Mouse (Mus musculus) liver, embryonic 15.5 days (tissue): ENCODE results near the gene Mphosph8. TPM values are rescaled to one million over a fixed set of nuclear protein-coding genes. Genes with fewer than 3 reads are reported as not detected.

Experiments used
- ATAC-seq: fragments of 200-750 bp; cut with Nextera tagmentation; 2 replicates; pipeline ENCODE4 v1.8.0; 2017; ENCODE audit warnings: moderate number of reproducible peaks, mild to moderate bottlenecking, moderate library complexity; ENCODE audit not compliant: insufficient read depth
- H3K27ac ChIP-seq: fragments of 300-500 bp; sonication (generic); replicated peaks from 2 replicates; pipeline ENCODE4 v1.5.1; 2015; ENCODE audit warnings: mild to moderate bottlenecking, inconsistent platforms
- H3K27me3 ChIP-seq: fragments of 300-500 bp; sonication (generic); 2 replicates; pipeline ENCODE4 v1.6.1; 2015; ENCODE audit warnings: mild to moderate bottlenecking, inconsistent platforms
- H3K36me3 ChIP-seq: fragments of 300-500 bp; sonication (generic); replicated peaks from 2 replicates; pipeline ENCODE4 v1.6.1; 2015; ENCODE audit warnings: moderate library complexity, mild to moderate bottlenecking, inconsistent platforms
- H3K4me1 ChIP-seq: fragments of 300-500 bp; sonication (generic); replicated peaks from 2 replicates; pipeline ENCODE4 v1.6.1; 2015; ENCODE audit warnings: inconsistent platforms
- H3K4me2 ChIP-seq: fragments of 300-500 bp; sonication (generic); 2 replicates; pipeline ENCODE4 v1.6.1; 2015; ENCODE audit warnings: moderate library complexity, mild to moderate bottlenecking, inconsistent platforms
- H3K4me3 ChIP-seq: fragments of 300-500 bp; sonication (generic); replicated peaks from 2 replicates; pipeline ENCODE4 v1.5.1; 2015; ENCODE audit warnings: mild to moderate bottlenecking, inconsistent platforms
- H3K9ac ChIP-seq: fragments of 300-500 bp; sonication (generic); 2 replicates; pipeline ENCODE4 v1.6.1; 2015; ENCODE audit warnings: moderate library complexity, mild to moderate bottlenecking, inconsistent platforms
- H3K9me3 ChIP-seq: fragments of 300-500 bp; sonication (generic); replicated peaks from 2 replicates; pipeline ENCODE4 v1.6.1; 2016; ENCODE audit warnings: inconsistent platforms
- WGBS: fragments of 180-500 bp; shearing (Covaris S2); methylation state at CpG from one replicate; pipeline ENCODE4 v1.1.7; 2015; ENCODE audit warnings: mixed read lengths; ENCODE audit not compliant: insufficient replicate concordance; 5-methylcytosine and 5-hydroxymethylcytosine counted together
- polyA plus RNA-seq: library from polyadenylated mRNA; unstranded; fragments of >200 nt; fragmentation: Nextera tagmentation; extraction: Ambion mirVana; gene quantifications from 2 replicates; pipeline ENCODE4 v1.2.1, GENCODE M21; 2015

The Mphosph8 gene
- polyA plus RNA-seq, 1 experiment from 2014 or later, result 9.3 TPM

- Histone ChIP-seq H3K27me3 (no peaks in the 10 kb centered on the region), H3K4me3 (no peak overlapping the region), H3K36me3 (peaks cover 78% of the 10 kb centered on the region), H3K4me2 (no peak overlapping the region), H3K4me1 (no peaks in the 10 kb centered on the region), H3K9ac (no peak overlapping the region), H3K9me3 (no peaks in the 10 kb centered on the region), H3K27ac (no peak overlapping the region)
- WGBS, result 63% methylated on average over 1 of the region's 1 CpGs
- no peak for ATAC-seq
Measured at GRCm38 (mm10) chr14:56689116-56689515, 21.1 kb downstream of the Mphosph8 start.

- Histone ChIP-seq H3K4me2 (no peak overlapping the region), H3K27me3 (no peaks in the 10 kb centered on the region), H3K9me3 (no peaks in the 10 kb centered on the region), H3K36me3 (peaks cover 80% of the 10 kb centered on the region), H3K27ac (no peak overlapping the region), H3K4me3 (no peak overlapping the region), H3K9ac (no peak overlapping the region), H3K4me1 (no peaks in the 10 kb centered on the region)
- 54% methylated on average over 1 of the region's 1 CpGs for WGBS
- ATAC-seq, result no peak
Measured at GRCm38 (mm10) chr14:56689766-56690165, 21.7 kb downstream of the Mphosph8 start.

GRCm38 (mm10) chr14:56695495-56695894, 27.4 kb downstream of the Mphosph8 start:
- no peak overlapping the region for H3K4me3 ChIP-seq
- H3K36me3 ChIP-seq, result peaks cover 95% of the 10 kb centered on the region
- no peak overlapping the region for H3K27ac ChIP-seq
- H3K27me3 ChIP-seq, result no peaks in the 10 kb centered on the region
- H3K4me2 ChIP-seq, result no peak overlapping the region
- 44% methylated on average over 3 of the region's 3 CpGs for WGBS
- no peak for ATAC-seq
- H3K4me1 ChIP-seq, result no peaks in the 10 kb centered on the region
- no peaks in the 10 kb centered on the region for H3K9me3 ChIP-seq
- H3K9ac ChIP-seq, result no peak overlapping the region

- ATAC-seq, result no peak
- H3K36me3 ChIP-seq, result peaks cover 81% of the 10 kb centered on the region
Measured at GRCm38 (mm10) chr14:56697836-56698235, 29.8 kb downstream of the Mphosph8 start.

GRCm38 (mm10) chr14:56702644-56703043, 34.6 kb downstream of the Mphosph8 start:
- Histone ChIP-seq H3K36me3 (peaks cover 34% of the 10 kb centered on the region), H3K4me1 (peaks cover 12% of the 10 kb centered on the region; the same call in 1 of the 2 replicates), H3K9me3 (no peaks in the 10 kb centered on the region), H3K4me2 (no peak overlapping the region), H3K4me3 (no peak overlapping the region), H3K27ac (no peak overlapping the region), H3K27me3 (no peaks in the 10 kb centered on the region), H3K9ac (no peak overlapping the region)
- 21% methylated on average over 4 of the region's 4 CpGs for WGBS
- peak; percentile 60 for ATAC-seq

More at GRCm38 (mm10) chr14:56697836-56698235, 29.8 kb downstream of the Mphosph8 start:
- no peak overlapping the region for H3K4me2 ChIP-seq
- H3K4me3 ChIP-seq, result no peak overlapping the region
- no peaks in the 10 kb centered on the region for H3K4me1 ChIP-seq
- 88% methylated on average over 5 of the region's 5 CpGs for WGBS
- no peak overlapping the region for H3K9ac ChIP-seq
- H3K27ac ChIP-seq, result no peak overlapping the region
- no peaks in the 10 kb centered on the region for H3K27me3 ChIP-seq
- no peaks in the 10 kb centered on the region for H3K9me3 ChIP-seq

- H3K9ac ChIP-seq, result no peak overlapping the region
- H3K9me3 ChIP-seq, result no peaks in the 10 kb centered on the region
- WGBS, result 66% methylated on average over 4 of the region's 4 CpGs
- H3K27ac ChIP-seq, result no peak overlapping the region
- H3K4me1 ChIP-seq, result peaks cover 12% of the 10 kb centered on the region; the same call in 1 of the 2 replicates
- no peaks in the 10 kb centered on the region for H3K27me3 ChIP-seq
- H3K4me2 ChIP-seq, result no peak overlapping the region
- no peak for ATAC-seq
- peaks cover 13% of the 10 kb centered on the region; the same call in 1 of the 2 replicates for H3K36me3 ChIP-seq
- H3K4me3 ChIP-seq, result no peak overlapping the region
Measured at GRCm38 (mm10) chr14:56705687-56706086, 37.6 kb downstream of the Mphosph8 start.

- H3K27ac ChIP-seq, result no peak overlapping the region
- H3K9ac ChIP-seq, result no peak overlapping the region
- H3K4me3 ChIP-seq, result no peak overlapping the region
- H3K36me3 ChIP-seq, result peaks cover 14% of the 10 kb centered on the region
- H3K9me3 ChIP-seq, result no peaks in the 10 kb centered on the region
- no peak for ATAC-seq
- WGBS, result 20% methylated on average over 1 of the region's 1 CpGs
- no peak overlapping the region for H3K4me2 ChIP-seq
- no peaks in the 10 kb centered on the region for H3K27me3 ChIP-seq
- no peaks in the 10 kb centered on the region for H3K4me1 ChIP-seq
Measured at GRCm38 (mm10) chr14:56726493-56726892, 58.4 kb downstream of the Mphosph8 start.

GRCm38 (mm10) chr14:56740175-56740574, 72.1 kb downstream of the Mphosph8 start:
- Histone ChIP-seq H3K4me1 (no peaks in the 10 kb centered on the region), H3K27ac (no peak overlapping the region), H3K9me3 (no peaks in the 10 kb centered on the region), H3K27me3 (no peaks in the 10 kb centered on the region), H3K4me3 (no peak overlapping the region), H3K9ac (no peak overlapping the region), H3K4me2 (no peak overlapping the region), H3K36me3 (peaks cover 35% of the 10 kb centered on the region)
- WGBS, result 85% methylated on average over 1 of the region's 1 CpGs
- ATAC-seq, result no peak

Other genes with a start within 250 kb of the Mphosph8 start
- 3.3 and 4.2 TPM in 2 replicates for gene Cenpj, start 92.8 kb upstream of the Mphosph8 start, polyA plus RNA-seq
- 1.1 and 1.7 TPM in 2 replicates for gene Parp4, start 92.6 kb upstream of the Mphosph8 start, polyA plus RNA-seq
- gene Pspc1, start 110.1 kb downstream of the Mphosph8 start, polyA plus RNA-seq, result 7.9 and 9.6 TPM in 2 replicates
- 7.8 and 8.0 TPM in 2 replicates for gene Zmym5, start 143.5 kb downstream of the Mphosph8 start, polyA plus RNA-seq
- gene Zmym2, start 218.4 kb downstream of the Mphosph8 start, polyA plus RNA-seq, result 4.6 and 7.9 TPM in 2 replicates